Mouse (Mus musculus) gastrocnemius, postnatal 10 days (tissue): ENCODE measurements around the gene Gm2016. TPM values are rescaled to one million over a fixed set of nuclear protein-coding genes. Genes with fewer than 3 reads are reported as not detected.
"Not testable (repeated sequence)": the region's sequence is repeated elsewhere in the genome, so short reads cannot be mapped to it uniquely, and the experiment has no call there.

Source experiments
- DNase-seq: peaks from one replicate; pipeline ENCODE4 v3.0.0; 2021; ENCODE audit warnings: mixed read lengths
- long read RNA-seq, 2 experiments: library from polyadenylated mRNA; stranded (forward); transcript quantifications; one replicate each; pipeline ENCODE4 v2.0.0; 2021
- total RNA-seq, 2 experiments: library from RNA; stranded (reverse); gene quantifications; 2 replicates each; pipeline ENCODE4 v1.2.3; 2021

Gene Gm2016
- not detected for total RNA-seq
- long read RNA-seq, experiment 1 = 0 reads
- long read RNA-seq, experiment 2 = 0 reads

DNA sequence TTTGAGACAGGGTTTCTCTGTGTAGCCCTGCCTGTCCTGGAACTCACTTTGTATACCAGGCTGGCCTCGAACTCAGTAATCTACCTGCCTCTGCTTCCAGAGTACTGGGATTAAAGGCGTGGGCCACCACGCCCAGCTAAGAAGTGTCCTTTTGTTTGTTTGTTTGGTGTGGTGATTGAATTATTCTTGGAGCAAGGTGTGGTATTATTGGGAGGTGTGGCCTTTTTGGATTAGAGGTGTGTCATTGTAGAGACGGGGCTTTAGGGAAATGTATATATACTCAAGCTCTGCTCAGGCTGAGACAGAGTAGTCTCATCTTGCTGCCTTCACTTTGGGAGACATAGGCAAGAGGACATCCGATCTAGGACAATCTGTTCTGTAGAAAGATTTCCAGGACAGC lies at the start of gene Gm2016:
Gene Gm2016 (plus strand): TSS at position 301 of the 400 bp plus-strand sequence.
- DNase-seq = not testable (repeated sequence)

DNA sequence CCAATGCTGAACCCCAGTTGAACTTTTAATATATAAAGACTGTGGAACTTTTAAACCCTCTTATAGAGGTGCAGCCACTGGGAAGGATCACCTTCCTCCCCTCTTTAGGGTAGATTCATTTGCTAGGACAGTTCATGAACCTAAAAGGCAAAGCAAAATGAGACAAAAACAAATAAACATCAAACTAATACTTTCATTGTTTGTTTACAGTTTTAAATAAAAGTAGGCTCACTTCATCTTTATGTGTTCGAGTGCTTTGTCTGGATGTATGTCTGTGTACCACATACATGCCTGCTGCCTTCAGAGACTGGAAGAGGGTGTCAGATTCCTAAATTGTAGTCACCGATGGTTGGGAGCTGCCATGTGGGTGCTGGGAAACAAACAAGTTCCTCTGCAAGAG lies 31.6 kb upstream of the Gm2016 start, which contains the start of gene Gm2001:
Gene Gm2001 (minus strand): TSS at position 101 of the 400 bp plus-strand sequence.
- not testable (repeated sequence) for DNase-seq

DNA sequence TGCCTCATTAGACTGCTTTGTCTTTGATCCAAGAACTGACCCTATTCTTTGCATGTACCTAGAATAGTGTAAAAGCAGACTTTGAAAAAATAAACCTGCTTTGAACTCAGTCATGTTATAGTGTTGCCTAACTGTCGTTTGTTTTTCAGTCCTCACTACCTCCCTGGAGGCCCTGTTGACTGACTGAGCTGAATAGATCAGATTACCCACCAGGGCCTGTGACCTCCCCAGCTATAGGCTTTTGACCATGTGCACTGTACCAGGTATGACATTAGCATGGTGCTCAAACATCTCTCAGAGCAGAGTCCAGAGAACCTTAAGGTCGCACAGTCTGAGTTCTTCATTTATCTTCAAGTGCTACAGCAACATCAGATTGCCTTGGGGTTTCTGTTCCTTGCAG lies 23.2 kb upstream of the Gm2016 start:
- DNase-seq = not testable (repeated sequence)

DNA sequence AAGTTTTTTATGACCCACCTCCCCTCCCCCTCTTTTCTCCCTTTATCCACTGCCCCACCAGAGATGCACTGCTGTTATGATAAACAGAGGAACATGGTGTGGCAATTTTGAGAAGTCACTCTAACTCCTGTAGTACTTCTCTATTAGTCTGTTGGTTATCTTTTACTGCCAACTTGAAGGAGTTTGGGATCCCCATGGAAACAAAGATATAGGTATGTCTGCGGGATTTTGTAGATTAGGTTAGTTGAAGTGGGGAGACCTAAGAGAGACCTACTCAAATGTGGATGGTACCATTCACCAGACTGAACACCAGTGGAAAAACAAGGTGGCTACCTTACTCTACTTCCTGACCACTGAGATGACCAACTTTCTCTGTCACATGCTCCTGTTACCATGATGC lies 17.8 kb upstream of the Gm2016 start:
- not testable (repeated sequence) for DNase-seq

DNA sequence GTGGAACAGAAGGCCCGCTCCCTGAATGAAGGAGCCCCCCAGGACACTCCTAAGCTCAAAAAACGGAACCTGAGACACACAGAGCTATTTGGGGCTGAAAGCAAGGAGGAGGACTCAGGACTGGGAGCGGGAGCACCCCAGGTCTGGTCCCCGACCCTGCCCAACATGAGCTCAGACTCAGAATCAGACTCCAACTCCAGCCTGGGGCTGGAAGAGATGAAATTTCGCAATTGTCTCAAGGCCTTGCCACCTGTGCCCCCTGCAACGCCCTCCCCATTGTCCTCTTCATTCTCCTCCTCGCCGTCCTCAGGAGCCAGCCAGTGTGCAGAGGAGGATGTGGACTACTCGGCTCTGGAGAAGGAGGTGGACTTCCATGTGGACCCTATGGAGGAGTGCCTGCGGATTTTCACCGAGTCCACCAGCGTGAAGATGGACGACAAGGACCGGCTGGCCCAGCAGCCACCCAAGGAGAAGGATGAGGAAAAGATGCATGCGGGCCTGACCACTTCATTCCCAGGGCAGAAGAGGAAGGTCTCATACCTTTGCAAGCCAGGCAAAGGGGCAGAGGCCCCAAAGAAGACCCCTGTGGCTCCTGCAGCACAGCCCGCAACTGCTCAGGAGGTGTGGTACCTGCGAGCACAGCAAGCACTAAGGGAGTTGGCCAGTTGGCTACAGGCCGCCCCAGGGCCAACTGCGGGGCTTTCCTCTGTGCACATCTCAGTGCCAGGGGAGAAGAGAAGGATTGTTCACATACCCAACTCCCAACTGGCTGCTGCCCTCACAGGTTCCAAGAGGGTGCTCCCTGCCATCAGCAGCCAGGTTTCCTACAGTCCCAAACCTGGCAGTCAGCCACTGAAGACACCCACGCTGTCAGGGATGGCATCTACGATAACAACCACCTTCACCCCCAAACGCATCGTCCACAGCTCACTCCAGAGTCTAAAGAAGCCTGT lies 11.9 kb upstream of the Gm2016 start:
- DNase-seq = peak; percentile 7

DNA sequence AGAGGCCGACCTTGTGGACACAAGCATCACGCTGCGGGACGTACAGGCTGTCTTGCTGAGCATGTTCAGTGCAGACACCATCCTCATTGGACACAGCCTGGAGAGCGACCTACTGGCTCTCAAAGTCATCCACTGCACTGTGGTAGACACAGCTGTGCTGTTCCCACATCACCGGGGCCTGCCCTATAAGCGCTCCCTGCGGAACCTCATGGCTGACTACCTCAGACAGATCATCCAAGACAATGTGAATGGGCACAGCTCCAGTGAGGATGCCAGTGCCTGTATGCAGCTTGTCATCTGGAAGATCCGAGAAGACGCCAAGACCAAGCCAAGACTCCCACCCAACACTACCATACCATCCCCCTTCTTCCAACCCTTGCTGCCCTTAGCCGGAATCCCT lies 10.2 kb upstream of the Gm2016 start:
- DNase-seq = not testable (repeated sequence)

DNA sequence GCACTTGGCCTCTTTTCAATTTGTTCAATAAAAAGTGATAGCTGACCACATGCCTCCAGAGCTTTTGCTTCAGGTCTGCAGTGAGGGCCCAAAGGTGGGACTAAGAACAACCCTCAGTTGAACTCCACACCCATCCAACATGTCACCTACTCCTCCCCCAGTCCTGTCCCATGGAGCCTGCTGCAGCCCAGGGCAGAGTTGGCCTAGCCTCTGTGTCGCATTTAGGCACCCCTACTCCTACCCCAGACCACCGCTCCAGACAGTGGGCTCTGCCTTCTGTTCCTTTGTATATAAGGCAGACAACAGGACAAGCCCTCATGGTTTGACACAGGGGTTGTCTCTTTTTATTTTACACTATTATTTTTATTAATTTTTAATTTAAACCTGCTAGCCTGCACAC lies 9.8 kb upstream of the Gm2016 start:
- DNase-seq = not testable (repeated sequence)

DNA sequence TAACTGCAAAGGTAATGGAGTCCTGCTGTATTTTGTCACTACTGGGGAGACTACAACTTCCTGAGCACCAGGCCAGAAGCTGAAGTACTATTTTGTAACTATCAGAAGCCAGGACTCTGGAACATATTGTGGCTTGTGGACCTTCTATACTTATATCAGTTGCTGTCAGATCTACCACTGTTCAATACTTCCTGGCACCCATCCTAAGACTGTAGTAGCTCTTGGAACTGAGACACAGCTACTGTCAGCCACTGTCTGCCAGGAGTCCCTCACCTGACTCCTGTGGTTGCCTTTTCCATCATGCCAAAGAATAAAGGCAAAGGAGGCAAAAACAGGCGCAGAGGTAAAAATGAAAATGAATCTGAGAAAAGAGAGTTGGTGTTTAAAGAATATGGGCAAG lies 21.2 kb downstream of the Gm2016 start, which contains the start of gene Gm2022:
Gene Gm2022 (plus strand): TSS at position 301 of the 400 bp plus-strand sequence.
- not testable (repeated sequence) for DNase-seq

DNA sequence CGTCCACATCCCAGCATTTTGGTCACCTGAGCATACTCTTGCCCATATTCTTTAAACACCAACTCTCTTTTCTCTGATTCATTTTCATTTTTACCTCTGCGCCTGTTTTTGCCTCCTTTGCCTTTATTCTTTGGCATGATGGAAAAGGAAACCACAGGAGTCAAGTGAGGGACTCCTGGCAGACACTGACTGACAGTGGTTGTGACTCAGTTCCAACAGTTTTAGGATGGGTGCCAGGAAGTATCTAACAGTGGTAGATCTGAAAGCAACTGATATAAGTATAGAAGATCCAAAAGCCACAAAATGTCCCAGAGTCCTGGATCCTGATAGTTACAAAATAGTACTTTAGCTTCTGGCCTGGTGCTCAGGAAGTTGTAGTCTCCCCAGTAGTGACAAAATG lies 45.8 kb downstream of the Gm2016 start, which contains the start of gene Gm2035:
Gene Gm2035 (minus strand): TSS at position 137 of the 400 bp plus-strand sequence.
- DNase-seq = not testable (repeated sequence)

Other genes with a start within 250 kb of the Gm2016 start
- gene Gm16381, start 229.5 kb upstream of the Gm2016 start, total RNA-seq = not detected
- gene Gm21319, start 98.3 kb upstream of the Gm2016 start, total RNA-seq = not detected
- not detected for gene Gm21936, start 78.6 kb upstream of the Gm2016 start, total RNA-seq
- not detected for gene BB287469, start 57.5 kb upstream of the Gm2016 start, total RNA-seq
- gene Gm2001, start 31.7 kb upstream of the Gm2016 start, total RNA-seq = not detected
- not detected for gene Gm2022, start 21.3 kb downstream of the Gm2016 start, total RNA-seq
- not detected for gene Gm2035, start 45.8 kb downstream of the Gm2016 start, total RNA-seq
- not detected for gene Gm2042, start 80.0 kb downstream of the Gm2016 start, total RNA-seq
- gene Gm2075, start 137.8 kb downstream of the Gm2016 start, total RNA-seq = not detected
- not detected for gene Gm6803, start 144.7 kb downstream of the Gm2016 start, total RNA-seq
- not detected for gene Gm2056, start 152.9 kb downstream of the Gm2016 start, total RNA-seq
- not detected for gene Gm16368, start 209.6 kb downstream of the Gm2016 start, total RNA-seq